Mouse (Mus musculus) frontal cortex, postnatal 10 days (tissue): ENCODE measurements around the gene Nppb.
A peak's percentile ranks its signal among the peaks of the same experiment; 100 is the strongest.

ENCODE experiments used
- DNase-seq, 2 experiments: peaks; one replicate each; pipeline ENCODE4 v3.0.0; 2022; ENCODE audit warnings: low spot score in 2 of 2, mixed read lengths in 1 of 2

The Nppb gene

DNA sequence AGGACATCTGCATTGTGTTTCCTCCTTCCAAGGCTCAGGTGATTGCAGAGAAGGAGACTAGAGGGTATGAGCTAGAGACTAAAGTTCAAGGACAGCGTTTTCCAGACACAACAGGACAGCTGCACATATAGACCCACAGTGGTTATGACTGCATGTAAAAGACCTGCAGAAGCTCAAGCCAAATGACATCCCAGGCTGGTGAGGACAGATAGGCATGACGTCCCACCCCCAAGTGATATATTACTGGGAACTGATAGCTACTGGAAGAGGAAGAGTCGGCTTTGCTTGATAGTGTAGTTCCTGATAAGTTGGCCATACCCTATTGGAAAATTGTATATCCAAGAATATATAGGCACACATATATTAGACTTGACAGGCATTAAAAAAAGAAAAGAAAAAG lies 9.4 kb upstream of the Nppb start:
- no peak for DNase-seq

DNA sequence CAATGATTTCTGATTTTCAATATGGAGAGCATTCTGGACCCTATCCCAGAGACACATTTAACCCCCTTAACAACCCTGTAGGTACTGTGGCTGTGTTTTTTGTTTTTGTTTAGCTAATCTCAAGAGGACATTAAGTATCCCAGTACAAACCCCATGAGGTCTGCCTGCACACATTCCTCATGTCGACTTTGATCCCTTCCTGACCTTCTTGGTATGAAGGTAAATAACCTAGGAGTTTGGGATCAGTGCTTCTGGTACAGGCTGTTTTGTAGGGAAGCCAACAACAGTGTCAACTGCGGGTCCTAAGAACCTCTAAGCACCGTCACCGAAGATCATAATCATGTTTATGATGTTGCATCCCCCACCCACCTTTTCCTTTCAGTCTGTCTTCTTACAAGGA lies 7.9 kb upstream of the Nppb start:
- DNase-seq: no peak

DNA sequence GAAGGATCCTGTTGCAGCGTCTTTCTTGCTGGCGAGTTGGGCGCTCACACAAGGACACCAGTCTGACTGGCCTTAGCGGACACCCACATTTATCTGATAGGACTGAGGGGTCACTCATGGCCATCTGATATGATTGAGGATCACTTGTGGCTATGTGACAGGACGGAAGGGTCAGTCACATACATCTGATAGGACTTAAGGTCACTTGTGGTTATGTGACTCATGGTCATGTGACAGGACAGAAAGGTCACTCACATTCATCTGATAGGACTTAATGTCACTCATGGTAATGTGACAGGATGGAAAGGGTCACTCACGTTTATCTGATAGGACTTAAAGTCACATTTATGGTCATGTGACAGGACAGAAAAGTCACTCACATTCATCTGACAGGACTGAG lies 7.2 kb upstream of the Nppb start:
- no peak for DNase-seq

DNA sequence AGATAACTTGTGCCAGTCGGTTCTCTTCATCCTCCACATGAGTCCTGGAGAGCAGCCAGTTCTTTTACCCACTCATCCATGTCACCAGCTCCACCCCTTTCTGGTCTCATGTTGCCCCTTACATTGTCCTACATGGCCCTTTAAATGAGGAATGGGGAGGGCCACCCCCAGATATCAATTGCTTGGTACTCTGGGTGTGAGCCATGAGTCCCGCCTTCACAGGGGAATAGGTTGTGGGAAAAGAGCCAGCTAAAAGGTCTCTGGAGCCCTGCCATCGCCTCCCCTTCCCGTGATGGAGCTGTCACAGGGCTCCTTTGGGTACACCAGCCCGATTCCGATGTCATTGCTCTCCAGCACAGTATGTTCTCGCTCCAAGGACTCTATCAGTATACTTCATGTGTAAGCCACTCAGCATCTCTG lies 6.1 kb upstream of the Nppb start:
- DNase-seq: no peak

DNA sequence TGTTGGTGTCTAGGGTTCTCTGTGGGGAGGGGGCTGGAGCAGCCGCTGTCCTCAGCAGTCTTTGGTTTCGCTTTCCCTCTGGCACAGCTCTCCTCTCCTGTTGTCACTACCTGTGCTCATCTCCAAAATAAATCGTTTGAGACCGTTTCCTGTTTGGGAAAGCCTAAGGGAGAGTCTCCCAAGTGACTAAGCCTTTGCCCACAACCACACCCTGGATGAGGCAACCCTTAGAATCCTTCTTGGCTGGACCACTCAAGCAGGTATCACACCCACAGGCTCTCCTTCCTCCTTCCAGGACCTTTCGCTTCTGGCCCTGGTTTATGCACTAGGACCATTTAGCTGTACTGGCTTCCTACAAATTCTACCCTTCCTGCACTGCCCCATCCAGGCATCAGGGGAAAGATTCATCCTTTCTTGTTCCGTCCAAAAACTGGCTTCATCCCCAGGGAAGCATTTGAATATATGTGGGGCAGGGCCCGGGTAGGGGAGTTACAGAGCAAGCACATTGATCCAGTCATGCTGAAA lies 8.0 kb downstream of the Nppb start:
- DNase-seq: no peak

DNA sequence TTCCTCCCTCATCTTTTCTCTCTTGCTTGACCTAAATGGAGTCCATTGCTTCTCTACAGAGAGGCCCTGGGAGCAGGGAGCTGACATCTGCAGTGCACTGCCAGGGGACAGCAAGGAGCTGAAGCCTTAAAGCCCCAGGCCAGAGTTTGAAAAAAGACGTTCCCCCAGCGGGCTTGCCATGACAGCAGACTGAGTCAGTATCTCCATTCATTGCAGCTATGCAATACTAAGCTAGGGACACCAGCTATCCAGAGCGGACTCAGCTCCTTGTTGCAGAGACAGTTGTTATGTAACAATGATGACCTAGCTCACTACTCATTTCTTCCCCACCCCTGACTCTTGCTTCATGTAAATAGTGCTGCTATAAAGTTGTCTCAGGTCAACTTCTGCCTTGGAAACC lies 9.7 kb downstream of the Nppb start:
- no peak for DNase-seq

DNA sequence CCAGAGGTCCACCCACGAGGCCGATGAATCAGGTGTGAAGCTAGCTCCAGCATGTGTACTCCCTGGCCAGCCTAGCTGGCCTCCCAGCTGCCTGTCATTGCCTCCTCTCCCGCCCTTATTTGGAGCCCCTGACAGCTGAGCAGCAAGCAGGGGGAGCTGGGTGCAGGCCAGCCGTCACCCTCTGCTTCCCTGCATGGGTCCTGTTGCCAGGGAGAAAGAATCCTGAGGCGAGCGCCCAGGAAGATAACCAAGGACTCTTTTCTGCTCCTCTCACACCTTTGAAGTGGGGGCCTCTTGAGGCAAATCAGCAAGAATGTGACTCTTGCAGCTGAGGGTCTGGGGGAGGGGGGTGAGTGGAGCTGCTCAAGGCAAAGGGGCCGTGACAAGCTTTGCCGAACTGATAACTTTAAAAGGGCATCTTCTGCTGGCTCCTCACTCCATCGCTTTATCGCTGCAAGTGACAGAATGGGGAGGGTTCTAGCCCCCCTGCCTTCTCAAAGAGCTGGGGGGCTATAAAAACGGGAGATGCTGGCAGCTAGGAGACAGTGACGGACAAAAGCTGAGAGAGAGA lies 14.7 kb downstream of the Nppb start, which contains the start of gene Nppa:
Gene Nppa, plus strand, starts transcription at position 521 of the 571 bp plus-strand sequence.
- DNase-seq: peak in 1 of 2 experiments; percentile 47

DNA sequence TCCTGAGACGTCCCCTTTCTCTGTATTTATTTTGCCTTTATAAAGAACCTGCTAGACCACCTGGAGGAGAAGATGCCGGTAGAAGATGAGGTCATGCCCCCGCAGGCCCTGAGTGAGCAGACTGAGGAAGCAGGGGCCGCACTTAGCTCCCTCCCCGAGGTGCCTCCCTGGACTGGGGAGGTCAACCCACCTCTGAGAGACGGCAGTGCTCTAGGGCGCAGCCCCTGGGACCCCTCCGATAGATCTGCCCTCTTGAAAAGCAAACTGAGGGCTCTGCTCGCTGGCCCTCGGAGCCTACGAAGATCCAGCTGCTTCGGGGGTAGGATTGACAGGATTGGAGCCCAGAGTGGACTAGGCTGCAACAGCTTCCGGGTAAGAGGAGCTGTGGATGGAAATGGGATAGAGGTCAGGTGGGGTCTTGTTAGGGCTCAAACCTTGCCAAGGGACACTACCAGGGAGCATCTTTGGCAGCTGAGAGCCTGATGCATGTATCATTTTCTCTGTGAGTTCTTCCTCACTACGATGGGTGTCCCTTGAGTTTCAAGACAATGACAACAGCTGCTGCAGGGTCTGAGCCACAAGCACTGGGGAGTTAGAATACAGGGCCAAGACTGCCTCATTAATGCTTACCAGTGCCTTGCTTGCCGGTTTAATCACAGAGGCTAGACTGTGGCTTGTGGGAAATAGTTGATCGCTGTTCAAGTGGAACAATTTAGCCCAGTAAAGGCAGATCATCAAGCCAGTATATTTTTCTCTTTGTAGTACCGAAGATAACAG lies 15.6 kb downstream of the Nppb start:
- no peak for DNase-seq

DNA sequence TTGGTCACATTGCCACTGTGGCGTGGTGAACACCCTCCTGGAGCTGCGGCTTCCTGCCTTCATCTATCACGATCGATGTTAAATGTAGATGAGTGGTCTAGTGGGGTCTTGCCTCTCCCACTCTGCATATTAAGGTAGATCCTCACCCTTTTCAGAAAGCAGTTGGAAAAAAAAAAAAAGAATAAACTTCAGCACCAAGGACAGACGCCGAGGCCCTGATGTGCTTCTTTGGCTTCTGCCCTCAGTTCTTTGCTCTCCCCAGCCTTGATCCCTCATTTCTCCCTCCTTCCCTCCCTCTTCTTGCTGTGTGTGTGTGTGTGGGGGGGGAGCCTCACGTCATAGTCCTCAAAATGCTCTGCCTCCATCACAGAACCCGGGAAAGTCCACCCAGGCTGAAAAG lies 16.3 kb downstream of the Nppb start:
- no peak for DNase-seq

DNA sequence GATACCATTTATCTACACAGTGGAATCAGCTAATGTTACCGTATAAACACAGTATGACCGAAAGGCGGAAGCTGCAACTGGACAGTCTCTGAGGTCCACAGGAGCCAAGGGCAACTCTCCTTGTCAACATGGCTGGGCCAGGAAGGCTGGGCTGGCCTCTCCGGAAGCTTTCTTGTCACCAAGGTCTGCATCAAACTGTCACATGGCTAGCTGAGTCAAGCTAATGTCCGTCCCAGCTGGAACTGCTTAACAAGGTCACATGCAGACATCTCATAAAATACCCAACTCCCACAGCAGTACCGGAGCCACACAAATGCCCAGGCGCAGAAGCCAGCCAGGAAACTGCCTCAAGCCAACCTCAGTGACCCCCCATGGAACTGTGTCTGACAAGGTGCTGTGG lies 18.8 kb downstream of the Nppb start:
- DNase-seq: no peak

DNA sequence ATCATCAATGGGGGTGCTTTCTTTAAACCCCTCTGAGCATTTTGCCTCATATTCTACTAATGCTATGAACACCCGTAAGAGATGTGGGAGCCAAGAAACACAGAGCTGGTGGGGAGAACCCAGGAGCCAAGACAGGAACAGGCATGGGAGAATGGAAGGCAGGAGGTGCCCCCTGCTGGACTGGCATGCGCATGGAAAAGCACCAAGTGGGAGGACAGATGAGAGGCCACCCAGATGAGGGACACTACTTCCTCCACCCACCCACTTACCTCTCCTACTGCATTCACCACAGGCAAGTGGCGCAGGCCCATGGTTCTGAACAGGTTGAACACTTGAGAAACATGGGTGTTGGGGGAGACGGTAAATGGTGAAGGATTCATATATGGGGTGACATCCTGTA lies 22.8 kb downstream of the Nppb start:
- DNase-seq: peak in 1 of 2 experiments; percentile 55

DNA sequence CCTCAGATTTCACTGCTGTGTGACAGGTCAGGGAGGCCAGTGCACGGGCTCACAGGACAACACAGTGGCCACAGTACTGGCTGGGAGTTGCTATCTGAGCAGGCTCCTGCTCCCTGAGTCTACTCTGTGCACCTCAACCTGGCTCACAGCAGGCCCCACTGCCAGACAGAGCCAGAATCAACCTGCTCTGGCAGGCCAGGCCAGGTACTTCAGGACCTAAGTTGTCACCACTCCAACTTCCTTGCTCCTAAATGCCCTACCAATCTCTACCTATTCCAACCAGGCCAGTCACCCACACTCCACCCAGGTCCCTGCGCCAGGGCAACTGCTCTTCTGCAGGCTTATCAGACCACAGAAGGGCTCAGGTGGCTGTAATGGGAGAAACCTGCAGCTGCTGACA lies 24.1 kb downstream of the Nppb start:
- no peak for DNase-seq

DNA sequence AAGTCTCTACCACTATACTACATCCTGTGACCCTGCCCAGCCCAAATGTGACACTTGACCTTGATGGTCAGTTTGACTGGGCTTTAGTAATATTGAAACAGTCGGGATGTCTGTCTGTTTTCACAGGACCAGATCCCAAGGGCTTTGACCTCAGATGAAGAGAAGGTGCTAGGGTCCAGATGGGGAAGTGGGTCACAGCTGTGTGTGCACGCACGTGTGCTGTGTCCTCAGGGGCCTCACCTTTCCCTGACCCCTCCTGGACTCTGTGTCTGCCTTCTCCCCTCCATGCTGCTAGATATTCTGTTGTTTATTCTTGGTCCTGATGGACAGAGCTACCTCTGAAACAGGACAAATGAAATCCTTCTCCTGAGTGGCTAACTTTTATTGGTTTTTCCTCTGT lies 25.7 kb downstream of the Nppb start:
- no peak for DNase-seq

DNA sequence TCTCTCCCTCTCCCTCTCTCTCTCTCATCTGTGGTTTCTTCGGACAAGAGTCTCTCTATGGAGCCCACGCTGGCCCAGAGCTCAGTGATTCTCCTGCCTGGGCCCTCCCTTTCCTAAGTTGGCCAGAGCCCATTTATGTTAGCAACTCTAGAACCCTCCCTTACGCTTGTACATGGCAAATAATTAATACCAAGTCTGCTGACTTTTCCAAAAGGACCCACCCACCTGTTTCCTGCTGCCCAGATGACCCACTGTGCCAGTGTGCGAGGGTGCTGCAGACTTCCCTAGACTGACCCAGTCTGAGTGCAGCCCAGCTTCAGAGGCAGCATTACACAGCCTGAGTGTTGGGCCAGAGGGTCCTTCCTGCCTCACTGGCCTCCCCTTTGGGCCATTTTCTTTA lies 26.6 kb downstream of the Nppb start:
- no peak for DNase-seq

DNA sequence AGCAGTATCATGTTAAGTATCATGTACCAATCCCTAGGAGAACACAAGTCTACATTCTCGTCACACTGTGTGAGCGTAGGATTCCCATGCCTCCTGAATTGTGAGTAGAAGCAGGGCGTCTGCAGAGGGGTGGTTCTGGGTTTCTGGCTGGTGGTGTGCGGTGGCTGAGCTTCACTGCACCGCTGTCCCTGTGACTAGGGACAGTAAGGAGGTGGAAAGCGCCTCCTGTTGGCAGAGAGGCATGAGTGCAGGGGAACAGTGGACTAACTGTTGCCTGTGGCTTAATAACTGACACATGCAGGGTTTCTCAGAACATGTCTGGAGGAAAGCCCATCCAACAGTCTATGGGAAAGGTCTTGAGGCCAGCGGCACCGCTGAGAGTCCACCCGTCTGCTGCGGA lies 29.8 kb downstream of the Nppb start:
- no peak for DNase-seq

DNA sequence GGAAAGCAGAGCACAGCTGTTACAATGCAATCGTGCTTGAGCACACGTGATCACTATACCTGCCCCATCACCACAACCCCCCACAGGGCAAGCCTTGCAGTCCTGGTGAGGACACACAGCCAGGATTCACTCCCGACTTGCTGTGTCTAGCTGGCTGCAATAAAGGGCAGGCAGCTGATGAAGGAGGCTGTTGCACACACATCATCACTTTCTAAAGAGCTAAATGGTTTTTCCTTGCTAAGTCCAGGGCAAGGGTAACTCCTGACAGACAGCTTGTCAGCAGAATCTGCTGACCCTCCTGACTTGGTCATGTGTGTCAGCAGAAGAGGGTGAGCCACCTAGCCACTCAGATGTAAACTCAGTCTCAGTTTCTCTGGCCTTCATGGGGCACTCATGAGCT lies 31.4 kb downstream of the Nppb start:
- no peak for DNase-seq

DNA sequence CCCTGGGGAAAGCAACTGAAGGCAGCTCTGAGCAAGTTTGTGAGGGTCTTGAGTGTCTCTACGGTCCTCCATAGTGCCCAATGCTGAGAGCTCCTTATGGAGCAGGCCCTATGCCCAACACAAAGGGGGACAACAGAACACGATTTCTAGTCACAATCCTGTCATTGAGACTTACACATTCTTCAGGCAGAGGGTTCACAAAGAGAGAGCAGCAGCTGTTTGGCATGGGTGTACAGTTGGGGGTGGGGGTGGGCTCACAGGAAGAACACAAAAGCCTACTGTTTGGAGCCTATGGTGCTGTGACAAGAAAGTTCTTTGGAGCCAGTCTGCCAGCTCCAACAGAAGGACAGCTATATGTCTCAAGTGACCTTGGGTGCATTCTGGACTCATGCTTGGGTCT lies 32.8 kb downstream of the Nppb start:
- no peak for DNase-seq

DNA sequence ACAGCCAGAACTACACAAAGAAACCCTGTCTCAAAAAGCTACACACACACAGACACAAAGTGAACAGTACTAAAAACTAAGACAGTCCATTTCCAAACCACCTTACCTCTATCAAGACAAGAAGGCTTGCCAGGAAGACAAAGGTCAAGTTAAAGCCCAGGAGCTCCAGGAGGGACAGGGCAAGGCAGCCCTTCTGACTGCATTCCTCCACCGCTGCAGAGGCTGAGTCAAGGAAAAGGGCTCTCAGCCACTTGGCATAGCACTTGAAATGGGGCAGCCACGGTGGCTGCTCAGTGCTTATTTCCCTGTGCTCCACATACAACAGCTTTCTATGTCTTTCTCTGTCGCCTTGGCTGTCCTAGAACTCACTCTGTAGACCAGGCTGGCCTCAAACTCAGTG lies 38.4 kb downstream of the Nppb start:
- no peak for DNase-seq

DNA sequence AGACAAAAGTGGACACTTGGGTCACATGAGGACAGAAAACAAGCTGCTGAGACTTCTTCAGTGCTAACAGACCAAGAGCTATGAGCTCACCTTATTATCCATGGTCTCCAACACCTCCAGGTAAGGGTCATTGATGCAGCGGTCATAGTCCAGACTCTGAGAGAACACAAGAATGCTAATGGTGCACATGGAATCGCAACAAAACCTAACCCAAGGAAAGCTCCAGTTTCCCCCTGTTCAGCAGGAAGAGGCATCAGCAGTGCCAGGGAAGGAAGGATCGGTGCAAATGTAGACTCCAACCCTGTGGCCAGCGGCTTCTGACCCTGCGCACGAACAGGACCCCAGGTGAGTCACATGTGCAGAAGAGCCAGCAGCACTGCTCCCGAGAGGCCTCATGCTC lies 43.7 kb downstream of the Nppb start:
- no peak for DNase-seq

DNA sequence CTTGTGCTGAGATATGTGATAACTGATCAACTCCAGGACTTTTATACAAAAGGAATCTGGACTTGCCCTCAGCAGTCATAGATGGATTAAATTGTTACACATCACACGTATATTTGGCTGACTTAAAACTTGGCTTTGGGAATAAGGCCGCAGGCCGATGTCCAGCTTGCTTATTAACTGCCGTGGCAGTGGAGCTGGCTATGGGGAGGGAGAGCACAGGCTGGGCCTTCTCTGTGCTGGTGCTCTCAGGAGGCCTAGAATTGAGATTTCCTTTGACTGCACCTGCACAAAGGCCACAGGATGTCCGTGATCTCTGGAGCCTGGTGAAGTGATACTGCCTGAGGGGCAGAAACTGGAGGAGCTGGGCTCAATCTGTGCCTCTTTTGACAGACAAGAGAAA lies 44.9 kb downstream of the Nppb start:
- DNase-seq: no peak

DNA sequence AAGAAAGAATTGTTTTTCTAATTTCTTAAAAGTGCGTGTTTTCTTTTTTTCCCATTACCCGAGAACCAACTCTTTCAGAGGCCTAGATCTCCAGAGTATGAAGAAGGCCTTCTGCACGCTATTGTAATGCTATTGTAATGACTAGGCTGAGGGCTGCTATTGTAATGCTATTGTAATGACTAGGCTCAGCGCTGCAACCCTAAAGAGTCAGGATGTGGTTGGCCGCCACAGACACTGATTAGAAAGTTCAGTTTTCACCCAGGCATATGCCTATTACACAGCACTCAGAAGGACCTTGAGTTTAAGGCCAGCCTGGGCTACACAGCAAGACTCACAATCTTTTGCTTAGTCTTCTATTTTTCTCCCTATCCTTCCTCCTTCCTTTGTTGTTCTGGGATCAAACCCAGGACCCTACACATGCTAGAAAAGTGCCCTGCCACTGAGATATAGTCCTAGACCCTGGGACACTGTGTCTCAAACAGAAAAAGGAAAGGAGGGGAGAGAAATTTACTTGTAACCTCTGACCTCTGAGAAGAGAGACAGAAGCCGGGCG lies 48.3 kb downstream of the Nppb start:
- no peak for DNase-seq

DNA sequence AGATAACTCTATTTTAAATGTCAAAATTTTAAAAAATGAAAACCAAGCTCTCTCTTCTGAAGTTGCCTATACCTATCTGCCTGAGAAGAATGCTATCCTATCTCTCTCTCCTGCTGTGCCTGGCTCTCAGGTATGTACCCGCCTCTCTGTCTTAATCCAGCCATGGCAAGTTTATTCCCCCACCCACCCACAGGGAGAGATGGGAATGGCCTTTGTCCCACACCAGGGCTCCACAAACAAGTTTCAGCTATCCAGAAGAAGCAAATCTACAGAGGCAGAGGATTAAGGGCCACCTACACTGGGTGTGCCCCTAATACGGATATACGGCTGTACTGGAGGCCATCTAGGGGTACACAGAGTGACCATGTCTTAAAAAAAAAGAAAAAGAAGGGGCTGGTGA lies 49.9 kb downstream of the Nppb start:
- DNase-seq: no peak
